Mouse (Mus musculus): ENCODE measurements around the gene Hdhd5. TPM values are rescaled to one million over a fixed set of nuclear protein-coding genes. Genes with fewer than 3 reads are reported as not detected.
A peak's percentile ranks its signal among the peaks of the same experiment; 100 is the strongest.

The Hdhd5 gene
- polyA plus RNA-seq, 1 experiment from 2014 or later = 13.2 TPM

GRCm38 (mm10) chr6:120555152-120555551, 24.0 kb upstream of the Hdhd5 start:
- no peak overlapping the region for H3K9ac ChIP-seq
- no peaks in the 10 kb centered on the region for H3K9me3 ChIP-seq
- WGBS = 74% methylated on average over 1 of the region's 1 CpGs

GRCm38 (mm10) chr6:120550173-120550572, 19.1 kb upstream of the Hdhd5 start:
- 4% methylated on average over 2 of the region's 2 CpGs for WGBS
- Histone ChIP-seq H3K9ac (no peak overlapping the region), H3K4me1 (replicated peaks) (peaks cover 10% of the 10 kb centered on the region), H3K27me3 (no peaks in the 10 kb centered on the region), H3K4me3 (no peak overlapping the region), H3K36me3 (no peaks in the 10 kb centered on the region), H3K9me3 (no peaks in the 10 kb centered on the region), H3K27ac (peak overlapping the region; percentile 40; the same call in 1 of the 2 replicates), H3K4me2 (no peak overlapping the region)
- ATAC-seq (ENCODE audit: low FRiP score) = peak; percentile 69

More at GRCm38 (mm10) chr6:120555152-120555551, 24.0 kb upstream of the Hdhd5 start:
- Histone ChIP-seq H3K4me3 (no peak overlapping the region), H3K4me1 (replicated peaks) (peaks cover 7% of the 10 kb centered on the region), H3K27me3 (no peaks in the 10 kb centered on the region), H3K27ac (no peak overlapping the region), H3K36me3 (no peaks in the 10 kb centered on the region), H3K4me2 (no peak overlapping the region)
- ATAC-seq (ENCODE audit: low FRiP score) = no peak

- Histone ChIP-seq H3K27me3 (no peaks in the 10 kb centered on the region), H3K9me3 (no peaks in the 10 kb centered on the region), H3K27ac (no peak overlapping the region), H3K4me3 (no peak overlapping the region), H3K36me3 (no peaks in the 10 kb centered on the region), H3K4me1 (replicated peaks) (peaks cover 10% of the 10 kb centered on the region), H3K4me2 (no peak overlapping the region), H3K9ac (no peak overlapping the region)
- ATAC-seq (ENCODE audit: low FRiP score) = no peak
- 95% methylated on average over 3 of the region's 3 CpGs for WGBS
Measured at GRCm38 (mm10) chr6:120548581-120548980, 17.5 kb upstream of the Hdhd5 start.

DNA sequence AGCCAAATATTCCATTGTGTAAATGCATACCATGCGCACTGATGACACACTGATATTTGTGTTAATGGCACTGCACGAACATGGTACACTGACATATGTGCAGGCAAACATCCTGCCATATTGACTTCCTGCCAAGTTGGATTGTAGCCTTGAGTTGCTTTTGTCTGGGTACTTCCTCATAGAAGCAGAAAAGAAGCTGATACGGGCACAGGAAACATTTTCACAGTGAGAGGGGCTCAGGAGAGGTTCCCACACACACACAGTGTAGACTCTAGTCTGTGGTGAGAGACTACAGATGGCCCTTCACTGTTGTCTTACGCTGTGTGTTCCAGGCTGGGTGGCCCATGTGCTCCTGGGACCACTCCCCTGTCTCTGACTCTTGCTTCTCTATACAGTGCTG, 15.9 kb upstream of the Hdhd5 start:
- Histone ChIP-seq H3K27ac (no peak overlapping the region), H3K27me3 (no peaks in the 10 kb centered on the region), H3K36me3 (no peaks in the 10 kb centered on the region), H3K4me3 (no peak overlapping the region), H3K9ac (no peak overlapping the region), H3K9me3 (no peaks in the 10 kb centered on the region), H3K4me2 (no peak overlapping the region), H3K4me1 (replicated peaks) (peaks cover 10% of the 10 kb centered on the region)
- ATAC-seq (ENCODE audit: low FRiP score) = no peak
- 90% methylated on average over 4 of the region's 4 CpGs for WGBS

- no peak for ATAC-seq (ENCODE audit: low FRiP score)
- Histone ChIP-seq H3K27ac (no peak overlapping the region), H3K9me3 (no peaks in the 10 kb centered on the region), H3K36me3 (no peaks in the 10 kb centered on the region), H3K27me3 (no peaks in the 10 kb centered on the region), H3K4me2 (no peak overlapping the region), H3K9ac (no peak overlapping the region), H3K4me3 (no peak overlapping the region), H3K4me1 (replicated peaks) (peaks cover 10% of the 10 kb centered on the region)
- WGBS = 93% methylated on average over 3 of the region's 3 CpGs
Measured at GRCm38 (mm10) chr6:120546292-120546691, 15.2 kb upstream of the Hdhd5 start.

- ATAC-seq (ENCODE audit: low FRiP score) = no peak
- Histone ChIP-seq H3K4me3 (no peak overlapping the region), H3K4me1 (replicated peaks) (peaks cover 10% of the 10 kb centered on the region), H3K9ac (no peak overlapping the region), H3K27me3 (no peaks in the 10 kb centered on the region), H3K4me2 (no peak overlapping the region), H3K36me3 (no peaks in the 10 kb centered on the region), H3K27ac (no peak overlapping the region), H3K9me3 (no peaks in the 10 kb centered on the region)
- 8% methylated on average over 1 of the region's 1 CpGs for WGBS
Measured at GRCm38 (mm10) chr6:120542061-120542460, 10.9 kb upstream of the Hdhd5 start.

DNA sequence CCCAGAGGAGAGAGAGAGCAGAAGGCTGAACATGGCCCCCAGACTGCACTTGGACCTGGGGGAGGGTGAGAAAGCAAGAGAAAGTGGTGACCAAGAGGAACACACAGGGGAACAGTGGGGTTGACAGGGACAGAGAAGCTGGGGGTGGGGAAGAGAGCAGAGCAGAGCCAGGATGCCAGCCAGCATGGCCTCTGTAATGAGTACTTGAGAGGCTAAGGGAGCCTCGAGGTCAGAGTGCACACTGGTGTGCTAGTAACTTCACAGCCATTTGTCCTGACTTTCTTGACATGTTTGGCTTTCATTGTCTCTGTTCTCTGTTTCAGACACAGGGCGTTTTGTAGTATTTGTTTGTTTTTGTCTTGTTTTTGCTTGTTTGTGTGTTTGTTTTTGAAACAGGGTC, 10.3 kb upstream of the Hdhd5 start:
- H3K4me2 ChIP-seq = no peak overlapping the region
- H3K9ac ChIP-seq = no peak overlapping the region
- peaks cover 10% of the 10 kb centered on the region for H3K4me1 ChIP-seq (replicated peaks)
- H3K9me3 ChIP-seq = no peaks in the 10 kb centered on the region
- no peak overlapping the region for H3K27ac ChIP-seq
- H3K27me3 ChIP-seq = no peaks in the 10 kb centered on the region
- no peak for ATAC-seq (ENCODE audit: low FRiP score)
- no peaks in the 10 kb centered on the region for H3K36me3 ChIP-seq
- no peak overlapping the region for H3K4me3 ChIP-seq
- 41% methylated on average over 2 of the region's 2 CpGs for WGBS

- Histone ChIP-seq H3K27me3 (no peaks in the 10 kb centered on the region), H3K4me1 (replicated peaks) (peaks cover 10% of the 10 kb centered on the region), H3K27ac (peak overlapping the region; percentile 52; the same call in 1 of the 2 replicates), H3K9me3 (no peaks in the 10 kb centered on the region), H3K36me3 (no peaks in the 10 kb centered on the region), H3K4me3 (no peak overlapping the region), H3K4me2 (no peak overlapping the region), H3K9ac (no peak overlapping the region; the same call in 1 of the 2 replicates)
- WGBS = 35% methylated on average over 10 of the region's 10 CpGs
- peak; percentile 36 for ATAC-seq (ENCODE audit: low FRiP score)
Measured at GRCm38 (mm10) chr6:120539781-120540231, 8.7 kb upstream of the Hdhd5 start.

DNA sequence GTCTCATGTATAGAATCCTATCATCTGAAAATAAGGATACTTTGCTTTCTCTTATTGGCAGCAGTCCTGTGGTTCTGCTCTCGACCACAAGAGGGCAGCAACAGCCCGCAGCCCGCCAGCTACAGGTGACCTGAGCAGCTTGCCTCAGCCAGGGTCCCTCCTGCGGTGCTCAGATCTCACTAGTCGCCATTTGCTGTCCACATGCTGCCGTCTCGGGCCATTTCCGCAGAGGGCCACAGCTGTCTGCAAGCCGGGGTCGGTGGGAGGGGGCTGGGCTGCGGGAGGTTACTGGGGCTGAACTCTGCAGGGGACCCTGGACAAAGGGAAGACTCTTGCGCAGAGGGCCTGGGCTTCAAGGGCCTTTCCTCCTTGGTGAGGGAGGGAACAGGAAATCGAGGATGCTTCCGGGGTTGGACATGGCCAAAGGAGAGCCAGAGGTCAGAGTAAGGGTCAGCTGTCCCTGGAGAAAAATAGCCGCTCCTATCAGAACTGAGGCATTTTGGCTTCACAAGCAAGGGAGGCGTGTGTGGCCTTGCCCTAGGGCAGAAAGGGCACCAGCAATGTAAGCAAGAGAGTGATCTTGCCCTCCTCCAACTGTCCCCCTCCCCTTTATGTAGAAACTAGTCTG, 8.1 kb upstream of the Hdhd5 start:
- H3K9ac ChIP-seq = peak overlapping the region; percentile 63
- H3K4me2 ChIP-seq = peak overlapping the region; percentile 56
- peaks cover 10% of the 10 kb centered on the region for H3K4me1 ChIP-seq (replicated peaks)
- no peaks in the 10 kb centered on the region for H3K27me3 ChIP-seq
- ATAC-seq (ENCODE audit: low FRiP score) = peak; percentile 90
- peak overlapping the region; percentile 72 for H3K27ac ChIP-seq
- 1% methylated on average over 16 of the region's 16 CpGs for WGBS
- no peaks in the 10 kb centered on the region for H3K36me3 ChIP-seq
- H3K4me3 ChIP-seq = peak overlapping the region; percentile 36
- H3K9me3 ChIP-seq = no peaks in the 10 kb centered on the region

DNA sequence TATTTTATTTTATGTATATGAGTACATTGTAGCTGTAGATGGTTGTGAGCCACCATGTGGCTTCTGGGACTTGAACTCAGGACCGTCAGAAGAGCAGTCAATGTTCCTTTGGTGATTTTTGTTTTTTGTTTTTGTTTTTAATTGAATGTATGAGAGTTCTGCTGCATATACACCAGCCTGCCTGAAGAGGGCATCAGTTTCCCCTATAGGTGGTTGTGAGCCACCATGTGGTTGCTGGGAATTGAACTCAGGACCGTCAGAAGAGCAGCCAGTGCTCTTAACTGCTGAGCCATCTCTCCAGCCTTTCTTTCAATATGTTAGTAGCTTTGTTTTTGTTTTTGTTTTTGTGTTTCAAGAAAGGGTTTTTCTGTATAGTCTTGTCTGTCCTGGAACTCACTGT, 5.2 kb upstream of the Hdhd5 start:
- no peak overlapping the region for H3K4me2 ChIP-seq
- H3K9ac ChIP-seq = no peak overlapping the region
- no peak overlapping the region for H3K4me3 ChIP-seq
- ATAC-seq (ENCODE audit: low FRiP score) = no peak
- peaks cover 10% of the 10 kb centered on the region for H3K4me1 ChIP-seq (replicated peaks)
- WGBS = 79% methylated on average over 2 of the region's 2 CpGs
- H3K27me3 ChIP-seq = no peaks in the 10 kb centered on the region
- no peaks in the 10 kb centered on the region for H3K9me3 ChIP-seq
- H3K36me3 ChIP-seq = no peaks in the 10 kb centered on the region
- H3K27ac ChIP-seq = no peak overlapping the region

DNA sequence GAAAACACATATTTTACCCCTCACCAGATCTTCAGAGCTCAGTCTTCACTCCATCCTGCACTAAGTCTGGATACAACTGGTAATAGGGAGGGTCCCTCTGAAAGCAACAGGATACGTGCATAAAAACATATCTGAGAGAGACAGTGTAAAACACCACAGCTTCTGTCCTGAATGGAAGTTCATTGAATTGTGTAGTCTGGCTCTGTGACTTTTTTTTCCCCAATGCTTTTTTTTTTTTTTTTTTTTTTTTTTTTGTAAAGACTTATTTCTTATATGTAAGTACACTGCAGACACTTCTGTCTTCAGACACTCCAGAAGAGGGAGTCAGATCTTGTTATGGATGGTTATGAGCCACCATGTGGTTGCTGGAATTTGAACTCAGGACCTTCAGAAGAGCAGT, 1.5 kb upstream of the Hdhd5 start:
- no peaks in the 10 kb centered on the region for H3K36me3 ChIP-seq
- no peak overlapping the region for H3K9ac ChIP-seq
- peaks cover 25% of the 10 kb centered on the region for H3K4me1 ChIP-seq (replicated peaks)
- 76% methylated on average over 1 of the region's 1 CpGs for WGBS
- no peak overlapping the region for H3K4me3 ChIP-seq
- H3K27me3 ChIP-seq = no peaks in the 10 kb centered on the region
- no peak overlapping the region for H3K4me2 ChIP-seq
- H3K9me3 ChIP-seq = no peaks in the 10 kb centered on the region
- no peak overlapping the region for H3K27ac ChIP-seq
- no peak for ATAC-seq (ENCODE audit: low FRiP score)

DNA sequence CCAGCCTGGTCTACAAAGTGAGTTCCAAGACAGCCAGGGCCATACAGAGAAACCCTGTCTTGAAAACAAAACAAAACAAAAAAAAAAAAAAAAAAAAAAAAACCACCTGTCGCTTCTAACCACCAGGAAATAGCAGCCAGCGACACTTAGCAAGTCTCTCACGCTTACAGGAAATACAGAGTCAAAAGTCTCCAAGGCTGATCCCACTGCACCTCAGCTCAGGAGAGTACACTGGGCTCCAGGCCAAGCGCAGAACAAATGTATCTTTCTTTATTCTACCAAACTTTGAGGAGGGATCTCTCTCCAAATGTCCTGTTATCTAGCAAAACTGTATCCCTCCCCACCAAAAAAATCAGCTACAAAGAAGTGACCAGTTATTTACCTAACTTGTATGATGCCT, 2.0 kb downstream of the Hdhd5 start:
- no peak for ATAC-seq (ENCODE audit: low FRiP score)
- Histone ChIP-seq H3K4me1 (replicated peaks) (peaks cover 29% of the 10 kb centered on the region), H3K9ac (no peak overlapping the region), H3K9me3 (no peaks in the 10 kb centered on the region), H3K27me3 (no peaks in the 10 kb centered on the region), H3K4me2 (peak overlapping the region; percentile 70), H3K4me3 (no peak overlapping the region), H3K27ac (no peak overlapping the region), H3K36me3 (no peaks in the 10 kb centered on the region)
- 84% methylated on average over 4 of the region's 4 CpGs for WGBS

DNA sequence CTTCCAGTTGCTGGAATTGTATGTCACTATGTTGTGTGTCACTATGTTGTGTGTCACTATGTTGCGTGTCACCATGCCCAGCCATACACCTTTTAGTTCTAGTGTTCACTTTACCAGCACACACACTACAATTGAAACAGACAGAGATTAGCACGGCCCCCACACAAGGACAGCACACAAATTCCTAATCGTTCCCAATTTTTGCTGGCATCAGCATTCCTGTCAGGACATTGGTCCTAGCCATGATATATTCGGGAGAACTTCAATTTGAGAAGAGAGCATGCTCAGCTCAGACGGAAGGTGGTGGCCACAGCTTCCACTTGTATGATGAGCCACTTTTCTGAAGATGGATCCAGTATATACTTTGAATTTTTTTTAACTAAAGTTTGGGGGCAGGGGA, 6.3 kb downstream of the Hdhd5 start:
- Histone ChIP-seq H3K4me1 (replicated peaks) (peaks cover 19% of the 10 kb centered on the region), H3K9ac (no peak overlapping the region), H3K9me3 (no peaks in the 10 kb centered on the region), H3K36me3 (peaks cover 37% of the 10 kb centered on the region), H3K27me3 (no peaks in the 10 kb centered on the region), H3K4me3 (no peak overlapping the region), H3K27ac (no peak overlapping the region), H3K4me2 (no peak overlapping the region)
- WGBS = 93% methylated on average over 5 of the region's 5 CpGs
- no peak for ATAC-seq (ENCODE audit: low FRiP score)
